Mouse (Mus musculus): ENCODE data around the gene Adamts7. TPM values are rescaled to one million over a fixed set of nuclear protein-coding genes. Genes with fewer than 3 reads are reported as not detected.
A peak's percentile ranks its signal among the peaks of the same experiment; 100 is the strongest.

Adamts7 gene
- polyA plus RNA-seq, 1 experiment from 2014 or later: 12.1 TPM

GRCm38 (mm10) chr9:90126260-90127010, 36.4 kb upstream of the Adamts7 start:
- H3K4me1 ChIP-seq (replicated peaks): 0 out of 2 replicates have a peak, but pooled peaks cover 8% of the 10 kb centered on the region
- no peaks in the 10 kb centered on the region for H3K36me3 ChIP-seq
- H3K9ac ChIP-seq: no peak overlapping the region
- H3K9me3 ChIP-seq: no peaks in the 10 kb centered on the region
- peak; percentile 69 for ATAC-seq (ENCODE audit: low FRiP score)
- 1% methylated on average over 30 of the region's 30 CpGs for WGBS
- H3K4me3 ChIP-seq: peak overlapping the region; percentile 23
- H3K4me2 ChIP-seq: peak overlapping the region; percentile 43
- H3K27me3 ChIP-seq: 0 out of 2 replicates have a peak, but pooled peaks cover 3% of the 10 kb centered on the region
- H3K27ac ChIP-seq: no peak overlapping the region

GRCm38 (mm10) chr9:90127146-90127545, 35.7 kb upstream of the Adamts7 start:
- no peaks in the 10 kb centered on the region for H3K36me3 ChIP-seq
- H3K9ac ChIP-seq: no peak overlapping the region
- H3K4me2 ChIP-seq: no peak overlapping the region
- H3K4me3 ChIP-seq: no peak overlapping the region
- H3K9me3 ChIP-seq: no peaks in the 10 kb centered on the region
- no peak for ATAC-seq (ENCODE audit: low FRiP score)
- 0 out of 2 replicates have a peak, but pooled peaks cover under 1% of the 10 kb centered on the region for H3K27me3 ChIP-seq
- 66% methylated on average over 6 of the region's 6 CpGs for WGBS
- no peak overlapping the region for H3K27ac ChIP-seq
- 0 out of 2 replicates have a peak, but pooled peaks cover 8% of the 10 kb centered on the region for H3K4me1 ChIP-seq (replicated peaks)

GRCm38 (mm10) chr9:90128636-90129201, 34.1 kb upstream of the Adamts7 start:
- no peak for ATAC-seq (ENCODE audit: low FRiP score)
- WGBS: 88% methylated on average over 6 of the region's 6 CpGs
- no peaks in the 10 kb centered on the region for H3K27me3 ChIP-seq

GRCm38 (mm10) chr9:90133562-90134355, 29.1 kb upstream of the Adamts7 start:
- no peaks in the 10 kb centered on the region for H3K9me3 ChIP-seq
- no peak overlapping the region for H3K4me3 ChIP-seq
- no peak for ATAC-seq (ENCODE audit: low FRiP score)
- H3K27ac ChIP-seq: no peak overlapping the region
- no peak overlapping the region for H3K4me2 ChIP-seq
- no peaks in the 10 kb centered on the region for H3K36me3 ChIP-seq
- no peaks in the 10 kb centered on the region; the same call in 1 of the 2 replicates for H3K4me1 ChIP-seq (replicated peaks)
- H3K9ac ChIP-seq: no peak overlapping the region
- H3K27me3 ChIP-seq: no peaks in the 10 kb centered on the region
- 72% methylated on average over 7 of the region's 7 CpGs for WGBS

More at GRCm38 (mm10) chr9:90128636-90129201, 34.1 kb upstream of the Adamts7 start:
- H3K4me3 ChIP-seq: no peak overlapping the region
- no peaks in the 10 kb centered on the region for H3K9me3 ChIP-seq
- H3K27ac ChIP-seq: no peak overlapping the region
- no peak overlapping the region for H3K4me2 ChIP-seq
- peaks cover 8% of the 10 kb centered on the region; the same call in 1 of the 2 replicates for H3K4me1 ChIP-seq (replicated peaks)
- H3K36me3 ChIP-seq: no peaks in the 10 kb centered on the region
- no peak overlapping the region for H3K9ac ChIP-seq

GRCm38 (mm10) chr9:90135466-90135865, 27.4 kb upstream of the Adamts7 start:
- H3K27ac ChIP-seq: no peak overlapping the region
- no peaks in the 10 kb centered on the region for H3K27me3 ChIP-seq
- 85% methylated on average over 8 of the region's 8 CpGs for WGBS
- ATAC-seq (ENCODE audit: low FRiP score): no peak
- H3K9ac ChIP-seq: no peak overlapping the region
- H3K4me1 ChIP-seq (replicated peaks): no peaks in the 10 kb centered on the region; the same call in 1 of the 2 replicates
- H3K9me3 ChIP-seq: no peaks in the 10 kb centered on the region
- H3K4me2 ChIP-seq: no peak overlapping the region
- no peaks in the 10 kb centered on the region for H3K36me3 ChIP-seq
- H3K4me3 ChIP-seq: no peak overlapping the region

GRCm38 (mm10) chr9:90135963-90136677, 26.7 kb upstream of the Adamts7 start:
- 73% methylated on average over 9 of the region's 9 CpGs for WGBS
- Histone ChIP-seq H3K9ac (no peak overlapping the region), H3K27me3 (no peaks in the 10 kb centered on the region), H3K4me3 (no peak overlapping the region), H3K27ac (no peak overlapping the region), H3K36me3 (no peaks in the 10 kb centered on the region), H3K4me1 (replicated peaks) (no peaks in the 10 kb centered on the region; the same call in 1 of the 2 replicates), H3K9me3 (no peaks in the 10 kb centered on the region), H3K4me2 (no peak overlapping the region)
- no peak for ATAC-seq (ENCODE audit: low FRiP score)

- no peak for ATAC-seq (ENCODE audit: low FRiP score)
- Histone ChIP-seq H3K4me1 (replicated peaks) (no peaks in the 10 kb centered on the region; the same call in 1 of the 2 replicates), H3K27ac (no peak overlapping the region), H3K27me3 (no peaks in the 10 kb centered on the region), H3K36me3 (no peaks in the 10 kb centered on the region), H3K9ac (no peak overlapping the region), H3K9me3 (no peaks in the 10 kb centered on the region), H3K4me3 (no peak overlapping the region), H3K4me2 (no peak overlapping the region)
- 87% methylated on average over 1 of the region's 1 CpGs for WGBS
These were observed 26.2 kb upstream of the Adamts7 start for GRCm38 (mm10) chr9:90136678-90136965.

- ATAC-seq (ENCODE audit: low FRiP score): no peak
- WGBS: 53% methylated on average over 2 of the region's 2 CpGs
These were observed 17.1 kb upstream of the Adamts7 start for GRCm38 (mm10) chr9:90145788-90146187.

GRCm38 (mm10) chr9:90146869-90147268, 16.0 kb upstream of the Adamts7 start:
- Histone ChIP-seq H3K9me3 (no peaks in the 10 kb centered on the region), H3K4me3 (no peak overlapping the region), H3K27ac (no peak overlapping the region), H3K9ac (no peak overlapping the region), H3K4me2 (no peak overlapping the region), H3K4me1 (replicated peaks) (no peaks in the 10 kb centered on the region), H3K36me3 (no peaks in the 10 kb centered on the region), H3K27me3 (no peaks in the 10 kb centered on the region)
- no peak for ATAC-seq (ENCODE audit: low FRiP score)
- 88% methylated on average over 5 of the region's 5 CpGs for WGBS

More at GRCm38 (mm10) chr9:90145788-90146187, 17.1 kb upstream of the Adamts7 start:
- H3K4me1 ChIP-seq (replicated peaks): no peaks in the 10 kb centered on the region
- no peak overlapping the region for H3K4me3 ChIP-seq
- no peak overlapping the region for H3K4me2 ChIP-seq
- H3K9ac ChIP-seq: no peak overlapping the region
- no peak overlapping the region for H3K27ac ChIP-seq
- no peaks in the 10 kb centered on the region for H3K9me3 ChIP-seq
- no peaks in the 10 kb centered on the region for H3K36me3 ChIP-seq
- H3K27me3 ChIP-seq: no peaks in the 10 kb centered on the region

- Histone ChIP-seq H3K27me3 (no peaks in the 10 kb centered on the region), H3K9ac (peak overlapping the region; percentile 89), H3K4me3 (peak overlapping the region; percentile 86), H3K36me3 (peaks cover 6% of the 10 kb centered on the region), H3K4me2 (peak overlapping the region; percentile 91), H3K27ac (peak overlapping the region; percentile 79), H3K4me1 (replicated peaks) (peaks cover 33% of the 10 kb centered on the region), H3K9me3 (no peaks in the 10 kb centered on the region)
- 11% methylated on average over 16 of the region's 29 CpGs for WGBS
- peak; percentile 65 for ATAC-seq (ENCODE audit: low FRiP score)
These were observed 485 bp upstream of the Adamts7 start for GRCm38 (mm10) chr9:90162243-90162925.

- peak; percentile 68 for ATAC-seq (ENCODE audit: low FRiP score)
- no peaks in the 10 kb centered on the region for H3K27me3 ChIP-seq
- H3K27ac ChIP-seq: peak overlapping the region; percentile 79
- WGBS: 0% methylated on average over 18 of the region's 18 CpGs
- peak overlapping the region; percentile 89 for H3K9ac ChIP-seq
- peaks cover 33% of the 10 kb centered on the region for H3K4me1 ChIP-seq (replicated peaks)
- peak overlapping the region; percentile 86 for H3K4me3 ChIP-seq
- H3K4me2 ChIP-seq: peak overlapping the region; percentile 91
- H3K9me3 ChIP-seq: no peaks in the 10 kb centered on the region
- H3K36me3 ChIP-seq: peaks cover 6% of the 10 kb centered on the region
These were observed 853 bp downstream of the Adamts7 start for GRCm38 (mm10) chr9:90163749-90164095.
